Mouse (Mus musculus) cerebellum, adult 9-11 months (tissue): ENCODE measurements at regions not wholly inside any gene's neighbourhood (a gene's known extent, or its start where the extent isn't known, plus 50 kb on each side); places are given as distances from the start of the nearest gene placed in this dataset.

Experiments used
- DNase-seq: peaks from one replicate; pipeline ENCODE4 v3.0.0; 2022

DNA sequence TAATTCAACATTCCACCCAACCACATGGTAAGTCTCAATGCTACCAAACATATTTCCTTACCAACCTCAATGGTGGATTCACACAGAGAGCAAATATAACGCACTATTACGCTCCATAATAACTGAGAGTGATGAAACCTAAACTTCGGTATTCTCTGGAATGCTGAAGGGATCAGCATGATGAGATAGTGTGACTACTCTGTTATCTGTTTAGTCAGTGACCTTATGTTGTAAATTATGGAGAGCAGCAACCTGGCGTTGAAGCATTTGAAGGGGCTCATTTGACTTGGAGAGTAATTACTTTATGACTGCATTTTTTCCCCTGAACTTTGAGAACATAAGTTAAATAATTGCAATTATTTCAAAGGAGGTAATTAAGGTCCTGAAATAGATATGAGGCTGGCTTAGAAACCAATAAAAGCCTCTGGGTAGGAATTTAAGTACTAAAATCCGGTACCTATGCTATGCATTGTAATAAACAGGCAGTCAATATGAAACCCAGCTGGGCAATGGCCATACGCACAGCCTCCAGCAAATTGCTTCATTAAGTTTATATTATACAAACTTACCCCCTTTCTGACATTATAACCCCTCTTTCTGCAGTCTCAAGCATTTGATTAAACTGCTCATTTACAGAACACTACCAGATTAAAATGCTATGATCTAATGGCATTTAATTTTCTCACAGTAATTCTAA, 1378.9 kb upstream of the Jmjd1c start:
- DNase-seq, result no peak

DNA sequence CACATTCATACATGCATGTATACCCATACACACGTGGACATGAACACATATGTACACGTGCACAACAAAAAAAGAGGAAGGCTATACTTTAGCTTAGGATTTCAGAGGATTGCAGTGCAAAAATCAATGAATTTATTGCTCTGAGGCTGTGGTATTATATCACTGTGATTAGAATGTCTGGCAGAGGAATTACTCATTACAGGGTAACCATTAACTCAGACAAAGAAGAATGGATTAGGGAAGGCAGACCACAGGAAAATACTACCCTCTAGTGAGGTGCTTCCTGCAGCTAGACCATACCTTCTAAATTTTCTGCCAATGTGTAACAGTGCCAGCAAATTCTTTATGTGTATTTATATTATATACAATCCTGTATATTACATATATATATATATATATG, 1373.4 kb upstream of the Jmjd1c start:
- no peak for DNase-seq

DNA sequence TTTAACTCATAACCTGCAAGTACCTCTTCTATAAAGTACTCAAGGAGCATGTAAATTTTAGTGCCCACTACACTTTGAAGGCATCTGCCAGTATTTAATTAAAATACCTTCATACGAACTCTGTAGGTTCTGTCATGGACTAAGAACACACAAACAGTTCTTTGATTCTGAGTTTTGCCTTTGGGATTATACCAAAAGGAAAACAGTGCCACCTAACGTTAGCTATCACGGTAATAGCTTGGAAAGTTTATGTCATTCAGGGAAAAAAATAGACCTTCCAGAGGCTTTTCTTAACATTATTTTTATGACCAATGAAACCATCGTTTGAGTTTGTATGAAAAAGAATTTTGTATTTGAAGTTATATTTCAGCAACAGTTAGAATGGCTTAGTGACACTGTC, 1326.5 kb upstream of the Jmjd1c start:
- no peak for DNase-seq

DNA sequence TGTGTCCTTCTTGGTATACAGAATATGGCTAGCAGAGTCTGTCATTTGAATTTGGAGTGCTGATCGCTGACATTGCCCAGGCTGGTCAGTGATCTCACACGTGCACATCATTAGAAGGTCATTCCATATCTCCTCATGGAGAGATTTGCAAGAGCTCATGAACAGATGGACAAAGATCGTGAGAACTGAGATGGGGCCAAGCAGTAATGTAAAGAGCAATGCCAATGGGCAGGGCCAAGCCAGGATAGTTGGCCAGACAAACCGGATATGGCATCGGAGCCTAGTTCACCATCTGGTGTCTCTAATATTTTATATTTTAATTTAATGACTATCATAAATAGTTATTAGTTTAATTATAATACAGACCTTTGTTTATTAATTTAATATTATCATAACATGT, 1324.0 kb upstream of the Jmjd1c start:
- peak; percentile 33 for DNase-seq

DNA sequence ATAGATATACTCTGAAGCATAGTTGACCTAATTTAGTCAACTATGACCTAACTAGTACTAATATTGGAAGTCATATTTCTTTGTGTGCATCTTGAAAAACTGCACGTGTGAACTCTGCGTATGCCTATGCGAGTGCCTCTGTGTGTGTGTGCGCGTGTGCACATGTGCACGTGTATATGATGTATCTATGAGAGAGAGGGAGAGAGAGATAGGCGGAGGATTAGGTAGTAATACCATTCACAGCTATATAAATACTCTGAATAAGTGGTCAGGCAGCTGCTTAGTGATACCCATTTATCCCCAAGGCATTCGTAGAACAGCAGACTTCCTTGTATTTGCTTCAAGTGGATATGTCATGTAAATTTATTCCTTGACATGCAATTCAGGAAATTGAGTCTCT, 1310.9 kb upstream of the Jmjd1c start:
- no peak for DNase-seq
